Mouse (Mus musculus): Measurements from ENCODE around the gene Fcgr4. TPM values are rescaled to one million over a fixed set of nuclear protein-coding genes. Genes with fewer than 3 reads are reported as not detected.

Gene Fcgr4
- polyA plus RNA-seq, 1 experiment from 2014 or later, result 1.1 TPM

- peaks cover 14% of the 10 kb centered on the region for H3K4me1 ChIP-seq
- ATAC-seq (ENCODE audit: insufficient number of reproducible peaks, low FRiP score, low TSS enrichment, low read depth), result no peak
- 74% methylated on average over 6 of the region's 6 CpGs for WGBS
- peaks cover 11% of the 10 kb centered on the region for H3K27me3 ChIP-seq
- no peak overlapping the region for H3K4me2 ChIP-seq
- H3K4me3 ChIP-seq, result no peak overlapping the region
- H3K9ac ChIP-seq, result no peak overlapping the region
- H3K36me3 ChIP-seq, result no peaks in the 10 kb centered on the region
- H3K27ac ChIP-seq, result no peak overlapping the region
- no peaks in the 10 kb centered on the region for H3K9me3 ChIP-seq
These were observed 20.4 kb downstream of the Fcgr4 start for GRCm38 (mm10) chr1:171039135-171039534.

GRCm38 (mm10) chr1:171039880-171040279, 21.2 kb downstream of the Fcgr4 start:
- Histone ChIP-seq H3K4me1 (peaks cover 13% of the 10 kb centered on the region), H3K9ac (no peak overlapping the region), H3K4me2 (no peak overlapping the region), H3K27me3 (peaks cover 10% of the 10 kb centered on the region), H3K9me3 (no peaks in the 10 kb centered on the region), H3K27ac (no peak overlapping the region), H3K36me3 (no peaks in the 10 kb centered on the region), H3K4me3 (no peak overlapping the region)
- WGBS, result 77% methylated on average over 7 of the region's 7 CpGs
- no peak for ATAC-seq (ENCODE audit: insufficient number of reproducible peaks, low FRiP score, low TSS enrichment, low read depth)

- Histone ChIP-seq H3K36me3 (no peaks in the 10 kb centered on the region), H3K9me3 (no peaks in the 10 kb centered on the region), H3K27ac (no peak overlapping the region), H3K4me2 (peak overlapping the region; percentile 44), H3K27me3 (no peaks in the 10 kb centered on the region), H3K4me1 (peaks cover 6% of the 10 kb centered on the region; the same call in 1 of the 2 replicates), H3K9ac (peak overlapping the region; percentile 39), H3K4me3 (peak overlapping the region; percentile 73)
- WGBS, result 76% methylated on average over 3 of the region's 3 CpGs
- no peak for ATAC-seq (ENCODE audit: insufficient number of reproducible peaks, low FRiP score, low TSS enrichment, low read depth)
These were observed 25.0 kb downstream of the Fcgr4 start for GRCm38 (mm10) chr1:171043594-171044153.

GRCm38 (mm10) chr1:171044365-171045078, 25.8 kb downstream of the Fcgr4 start:
- Histone ChIP-seq H3K9ac (peak overlapping the region; percentile 39), H3K27me3 (no peaks in the 10 kb centered on the region), H3K4me3 (peak overlapping the region; percentile 73), H3K27ac (peak overlapping the region; percentile 94), H3K4me1 (peaks cover 6% of the 10 kb centered on the region; the same call in 1 of the 2 replicates), H3K9me3 (no peaks in the 10 kb centered on the region), H3K4me2 (peak overlapping the region; percentile 47), H3K36me3 (no peaks in the 10 kb centered on the region)
- ATAC-seq (ENCODE audit: insufficient number of reproducible peaks, low FRiP score, low TSS enrichment, low read depth), result peak; percentile 94
- under 1% methylated on average over 33 of the region's 33 CpGs for WGBS

GRCm38 (mm10) chr1:171045079-171045465, 26.4 kb downstream of the Fcgr4 start:
- Histone ChIP-seq H3K9me3 (no peaks in the 10 kb centered on the region), H3K4me2 (peak overlapping the region; percentile 47), H3K9ac (no peak overlapping the region), H3K36me3 (no peaks in the 10 kb centered on the region), H3K27me3 (no peaks in the 10 kb centered on the region), H3K27ac (no peak overlapping the region), H3K4me1 (peaks cover 6% of the 10 kb centered on the region; the same call in 1 of the 2 replicates), H3K4me3 (peak overlapping the region; percentile 73)
- ATAC-seq (ENCODE audit: insufficient number of reproducible peaks, low FRiP score, low TSS enrichment, low read depth), result 0 out of 2 replicates have a peak, but pooled peaks have one; percentile 19
- WGBS, result 6% methylated on average over 14 of the region's 14 CpGs

- H3K4me1 ChIP-seq, result peaks cover 6% of the 10 kb centered on the region; the same call in 1 of the 2 replicates
- no peak for ATAC-seq (ENCODE audit: insufficient number of reproducible peaks, low FRiP score, low TSS enrichment, low read depth)
- 74% methylated on average over 3 of the region's 3 CpGs for WGBS
These were observed 27.8 kb downstream of the Fcgr4 start for GRCm38 (mm10) chr1:171046501-171046900.

GRCm38 (mm10) chr1:171049263-171049662, 30.5 kb downstream of the Fcgr4 start:
- WGBS, result 48% methylated on average over 10 of the region's 10 CpGs
- Histone ChIP-seq H3K9ac (no peak overlapping the region), H3K27me3 (no peaks in the 10 kb centered on the region), H3K27ac (no peak overlapping the region), H3K4me1 (0 out of 2 replicates have a peak, but pooled peaks cover under 1% of the 10 kb centered on the region), H3K9me3 (no peaks in the 10 kb centered on the region), H3K4me2 (no peak overlapping the region), H3K36me3 (no peaks in the 10 kb centered on the region), H3K4me3 (no peak overlapping the region)
- ATAC-seq (ENCODE audit: insufficient number of reproducible peaks, low FRiP score, low TSS enrichment, low read depth), result no peak

More at GRCm38 (mm10) chr1:171046501-171046900, 27.8 kb downstream of the Fcgr4 start:
- no peak overlapping the region for H3K9ac ChIP-seq
- no peak overlapping the region for H3K4me2 ChIP-seq
- H3K4me3 ChIP-seq, result no peak overlapping the region
- H3K27ac ChIP-seq, result no peak overlapping the region
- no peaks in the 10 kb centered on the region for H3K36me3 ChIP-seq
- no peaks in the 10 kb centered on the region for H3K27me3 ChIP-seq
- no peaks in the 10 kb centered on the region for H3K9me3 ChIP-seq

- Histone ChIP-seq H3K4me3 (no peak overlapping the region), H3K27me3 (no peaks in the 10 kb centered on the region), H3K9me3 (no peaks in the 10 kb centered on the region), H3K27ac (no peak overlapping the region), H3K4me1 (no peaks in the 10 kb centered on the region), H3K9ac (no peak overlapping the region), H3K36me3 (no peaks in the 10 kb centered on the region), H3K4me2 (no peak overlapping the region)
- ATAC-seq (ENCODE audit: insufficient number of reproducible peaks, low FRiP score, low TSS enrichment, low read depth), result no peak
- 85% methylated on average over 7 of the region's 7 CpGs for WGBS
These were observed 32.1 kb downstream of the Fcgr4 start for GRCm38 (mm10) chr1:171050774-171051173.

- Histone ChIP-seq H3K27ac (no peak overlapping the region), H3K4me2 (no peak overlapping the region), H3K4me1 (no peaks in the 10 kb centered on the region), H3K27me3 (0 out of 2 replicates have a peak, but pooled peaks cover under 1% of the 10 kb centered on the region), H3K4me3 (no peak overlapping the region), H3K9ac (no peak overlapping the region), H3K36me3 (no peaks in the 10 kb centered on the region), H3K9me3 (no peaks in the 10 kb centered on the region)
- WGBS, result 81% methylated on average over 6 of the region's 6 CpGs
- ATAC-seq (ENCODE audit: insufficient number of reproducible peaks, low FRiP score, low TSS enrichment, low read depth), result no peak
These were observed 34.6 kb downstream of the Fcgr4 start for GRCm38 (mm10) chr1:171053305-171053704.

GRCm38 (mm10) chr1:171057253-171057652, 38.5 kb downstream of the Fcgr4 start:
- no peaks in the 10 kb centered on the region for H3K4me1 ChIP-seq
- H3K4me3 ChIP-seq, result no peak overlapping the region
- no peak overlapping the region for H3K27ac ChIP-seq
- H3K27me3 ChIP-seq, result 0 out of 2 replicates have a peak, but pooled peaks cover 4% of the 10 kb centered on the region
- 88% methylated on average over 5 of the region's 5 CpGs for WGBS
- no peak overlapping the region for H3K4me2 ChIP-seq
- no peak for ATAC-seq (ENCODE audit: insufficient number of reproducible peaks, low FRiP score, low TSS enrichment, low read depth)
- no peak overlapping the region for H3K9ac ChIP-seq
- H3K9me3 ChIP-seq, result no peaks in the 10 kb centered on the region
- H3K36me3 ChIP-seq, result no peaks in the 10 kb centered on the region

- H3K4me3 ChIP-seq, result no peak overlapping the region
- H3K9ac ChIP-seq, result no peak overlapping the region
- peaks cover 15% of the 10 kb centered on the region for H3K27me3 ChIP-seq
- H3K36me3 ChIP-seq, result no peaks in the 10 kb centered on the region
- peaks cover 3% of the 10 kb centered on the region; the same call in 1 of the 2 replicates for H3K4me1 ChIP-seq
- 81% methylated on average over 2 of the region's 2 CpGs for WGBS
- H3K4me2 ChIP-seq, result no peak overlapping the region
- H3K9me3 ChIP-seq, result no peaks in the 10 kb centered on the region
- ATAC-seq (ENCODE audit: insufficient number of reproducible peaks, low FRiP score, low TSS enrichment, low read depth), result no peak
- H3K27ac ChIP-seq, result no peak overlapping the region
These were observed 40.5 kb downstream of the Fcgr4 start for GRCm38 (mm10) chr1:171059203-171059602.

- Histone ChIP-seq H3K36me3 (no peaks in the 10 kb centered on the region), H3K9me3 (no peaks in the 10 kb centered on the region), H3K4me3 (no peak overlapping the region), H3K4me2 (no peak overlapping the region), H3K4me1 (peaks cover 9% of the 10 kb centered on the region), H3K27me3 (peaks cover 24% of the 10 kb centered on the region), H3K9ac (no peak overlapping the region), H3K27ac (no peak overlapping the region)
- WGBS, result 35% methylated on average over 10 of the region's 10 CpGs
- ATAC-seq (ENCODE audit: insufficient number of reproducible peaks, low FRiP score, low TSS enrichment, low read depth), result no peak
These were observed 41.7 kb downstream of the Fcgr4 start for GRCm38 (mm10) chr1:171060392-171060791.
